Mouse (Mus musculus): ENCODE results near the gene Sestd1. TPM values are rescaled to one million over a fixed set of nuclear protein-coding genes. Genes with fewer than 3 reads are reported as not detected.

Gene Sestd1
- polyA plus RNA-seq, 1 experiment from 2014 or later, result 11.6 TPM

DNA sequence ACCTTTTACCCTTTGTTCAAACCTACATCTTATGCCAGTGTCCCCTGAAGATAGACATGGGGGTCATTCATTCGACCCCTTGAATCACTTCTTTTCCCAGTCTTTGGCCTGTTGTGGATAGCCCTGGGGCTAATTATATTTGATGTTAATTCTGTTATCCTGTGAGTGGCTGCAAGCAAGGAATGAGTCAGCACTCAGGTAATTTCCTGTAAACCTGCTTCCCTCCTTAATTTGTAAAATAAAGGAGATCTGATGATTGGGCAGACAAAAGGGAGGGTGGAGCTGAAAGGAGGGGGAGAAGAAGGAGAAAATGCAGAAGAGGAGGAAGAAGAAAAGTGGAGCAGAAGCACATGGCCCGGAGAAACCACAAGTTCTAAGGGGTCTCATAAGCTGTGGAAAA, 133.4 kb downstream of the Sestd1 start:
- Histone ChIP-seq H3K9ac (ENCODE audit: low read depth, low read length) (no peak overlapping the region), H3K27ac (ENCODE audit: low read length) (no peak overlapping the region), H3K4me1 (ENCODE audit: control insufficient read depth, insufficient read depth, low read length) (no peaks in the 10 kb centered on the region), H3K9me3 (ENCODE audit: control insufficient read depth, low read length) (no peaks in the 10 kb centered on the region), H3K27me3 (replicated peaks; ENCODE audit: control insufficient read depth, insufficient read depth, low read length) (no peaks in the 10 kb centered on the region), H3K36me3 (ENCODE audit: control insufficient read depth, insufficient read depth, low read length) (no peaks in the 10 kb centered on the region), H3K4me2 (ENCODE audit: low read depth, low read length) (no peak overlapping the region), H3K4me3 (ENCODE audit: low read length) (no peak overlapping the region)
- ATAC-seq, result no peak
- 84% methylated on average over 2 of the region's 2 CpGs for WGBS

DNA sequence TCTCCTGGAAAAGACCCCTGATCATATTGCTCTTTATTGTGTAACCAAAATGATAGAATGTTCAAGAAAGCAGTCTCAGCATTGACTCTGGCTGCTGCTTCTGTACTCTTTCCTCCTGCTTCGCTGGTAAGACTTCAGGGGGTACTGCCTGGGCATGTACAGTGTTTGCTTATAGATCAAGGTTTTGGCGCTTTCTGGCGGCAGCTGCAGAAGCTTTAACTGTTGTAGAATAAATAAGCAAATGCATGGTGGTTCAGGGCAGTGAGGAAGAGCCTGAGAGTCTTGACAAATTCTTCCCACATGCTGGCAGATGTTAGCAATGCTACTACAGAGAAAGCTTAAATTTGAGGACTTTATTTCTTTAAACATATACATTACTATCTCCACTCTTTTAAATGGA, 134.1 kb downstream of the Sestd1 start:
- H3K4me3 ChIP-seq (ENCODE audit: low read length), result no peak overlapping the region
- H3K4me2 ChIP-seq (ENCODE audit: low read depth, low read length), result no peak overlapping the region
- 43% methylated on average over 3 of the region's 3 CpGs for WGBS
- no peak overlapping the region for H3K27ac ChIP-seq (ENCODE audit: low read length)
- H3K4me1 ChIP-seq (ENCODE audit: control insufficient read depth, insufficient read depth, low read length), result no peaks in the 10 kb centered on the region
- no peak overlapping the region for H3K9ac ChIP-seq (ENCODE audit: low read depth, low read length)
- no peaks in the 10 kb centered on the region for H3K36me3 ChIP-seq (ENCODE audit: control insufficient read depth, insufficient read depth, low read length)
- no peak for ATAC-seq
- H3K27me3 ChIP-seq (replicated peaks; ENCODE audit: control insufficient read depth, insufficient read depth, low read length), result no peaks in the 10 kb centered on the region
- H3K9me3 ChIP-seq (ENCODE audit: control insufficient read depth, low read length), result no peaks in the 10 kb centered on the region

DNA sequence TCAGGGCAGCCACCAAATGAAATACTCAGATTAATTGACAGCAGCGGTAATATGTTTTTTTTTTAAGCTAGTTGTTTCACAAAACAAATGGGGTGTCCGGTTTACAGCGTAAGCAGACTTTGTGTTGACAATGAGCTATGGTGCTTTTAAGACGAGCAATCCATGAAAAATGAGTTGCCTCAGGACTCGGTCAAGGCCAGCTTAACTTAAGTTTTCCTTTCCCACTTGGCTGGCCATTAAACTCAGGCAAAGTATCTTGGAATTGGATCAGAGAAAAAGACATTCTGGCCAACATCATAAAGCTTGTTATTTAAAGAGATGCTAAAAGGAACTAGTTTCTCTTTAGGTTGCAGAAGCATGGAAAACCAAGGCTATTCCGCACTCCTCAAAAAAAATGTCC, 136.9 kb downstream of the Sestd1 start:
- no peak for ATAC-seq
- H3K27me3 ChIP-seq (replicated peaks; ENCODE audit: control insufficient read depth, insufficient read depth, low read length), result no peaks in the 10 kb centered on the region
- 46% methylated on average over 6 of the region's 6 CpGs for WGBS
- H3K4me3 ChIP-seq (ENCODE audit: low read length), result no peak overlapping the region
- H3K27ac ChIP-seq (ENCODE audit: low read length), result no peak overlapping the region
- no peaks in the 10 kb centered on the region for H3K9me3 ChIP-seq (ENCODE audit: control insufficient read depth, low read length)
- H3K36me3 ChIP-seq (ENCODE audit: control insufficient read depth, insufficient read depth, low read length), result no peaks in the 10 kb centered on the region
- H3K4me1 ChIP-seq (ENCODE audit: control insufficient read depth, insufficient read depth, low read length), result no peaks in the 10 kb centered on the region
- no peak overlapping the region for H3K4me2 ChIP-seq (ENCODE audit: low read depth, low read length)
- no peak overlapping the region for H3K9ac ChIP-seq (ENCODE audit: low read depth, low read length)

DNA sequence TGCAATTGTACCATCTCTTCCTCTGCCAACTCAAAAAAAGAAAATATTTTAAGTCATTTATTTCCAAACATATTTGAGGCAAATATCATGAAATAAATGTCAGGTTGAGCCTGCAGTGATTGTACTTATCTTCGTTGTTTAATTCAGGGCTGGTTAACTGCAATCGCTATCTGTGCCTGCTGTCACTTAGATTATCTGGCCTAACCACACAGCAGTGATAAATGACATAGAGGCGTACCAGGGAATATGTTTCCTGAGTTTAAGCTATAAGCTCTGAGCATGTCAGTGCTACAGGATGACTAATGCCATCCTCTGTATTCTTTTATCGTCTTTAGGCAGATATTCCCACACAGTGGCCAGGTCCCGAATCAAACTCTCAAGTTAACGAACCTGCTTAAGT, 141.5 kb downstream of the Sestd1 start:
- Histone ChIP-seq H3K36me3 (ENCODE audit: control insufficient read depth, insufficient read depth, low read length) (no peaks in the 10 kb centered on the region), H3K4me1 (ENCODE audit: control insufficient read depth, insufficient read depth, low read length) (no peaks in the 10 kb centered on the region), H3K9me3 (ENCODE audit: control insufficient read depth, low read length) (no peaks in the 10 kb centered on the region), H3K4me2 (ENCODE audit: low read depth, low read length) (no peak overlapping the region), H3K4me3 (ENCODE audit: low read length) (no peak overlapping the region), H3K27ac (ENCODE audit: low read length) (no peak overlapping the region), H3K9ac (ENCODE audit: low read depth, low read length) (no peak overlapping the region), H3K27me3 (replicated peaks; ENCODE audit: control insufficient read depth, insufficient read depth, low read length) (no peaks in the 10 kb centered on the region)
- no peak for ATAC-seq
- 65% methylated on average over 6 of the region's 6 CpGs for WGBS

DNA sequence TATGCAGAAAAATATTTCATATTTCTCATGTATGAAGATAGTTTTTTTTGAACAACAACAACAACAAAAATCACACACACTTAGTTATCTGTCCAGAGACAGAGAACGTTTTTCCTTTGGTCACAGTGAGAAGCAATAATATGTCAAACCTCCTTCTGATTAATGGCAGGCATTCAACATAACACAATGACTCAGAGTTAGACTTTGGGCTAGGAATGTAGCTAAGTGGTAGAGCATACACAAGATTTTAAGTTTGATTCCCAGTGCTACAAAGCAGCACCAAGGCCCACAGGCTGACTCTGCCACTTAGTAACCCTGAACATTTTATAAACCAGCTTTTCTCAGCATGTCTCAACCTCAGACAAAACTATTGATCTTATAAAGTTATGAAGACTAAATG, 145.5 kb downstream of the Sestd1 start:
- Histone ChIP-seq H3K27ac (ENCODE audit: low read length) (no peak overlapping the region), H3K9ac (ENCODE audit: low read depth, low read length) (no peak overlapping the region), H3K36me3 (ENCODE audit: control insufficient read depth, insufficient read depth, low read length) (no peaks in the 10 kb centered on the region), H3K4me2 (ENCODE audit: low read depth, low read length) (no peak overlapping the region), H3K27me3 (replicated peaks; ENCODE audit: control insufficient read depth, insufficient read depth, low read length) (no peaks in the 10 kb centered on the region), H3K4me3 (ENCODE audit: low read length) (no peak overlapping the region), H3K4me1 (ENCODE audit: control insufficient read depth, insufficient read depth, low read length) (peaks cover 3% of the 10 kb centered on the region; the same call in 1 of the 2 replicates), H3K9me3 (ENCODE audit: control insufficient read depth, low read length) (no peaks in the 10 kb centered on the region)
- no peak for ATAC-seq
- WGBS, result 22% methylated on average over 1 of the region's 1 CpGs

DNA sequence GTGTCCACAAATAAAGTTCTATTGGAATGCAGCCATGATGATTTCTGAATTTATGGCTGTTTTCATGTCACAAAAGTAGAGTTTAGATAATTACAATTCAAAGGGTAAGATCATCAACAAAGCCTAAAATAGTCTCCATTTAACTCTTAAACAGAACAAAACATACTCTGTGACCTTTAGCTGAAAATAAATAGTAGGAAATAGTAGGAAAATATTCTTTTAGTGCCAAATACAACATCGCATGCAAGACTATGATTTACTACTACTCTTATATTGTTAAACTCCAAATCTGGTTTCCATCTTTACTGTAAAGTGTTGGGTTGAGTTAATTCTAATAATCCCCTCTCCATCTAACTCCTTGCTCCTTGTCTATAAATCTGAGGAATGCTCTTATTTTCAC, 147.0 kb downstream of the Sestd1 start:
- peaks cover 3% of the 10 kb centered on the region; the same call in 1 of the 2 replicates for H3K4me1 ChIP-seq (ENCODE audit: control insufficient read depth, insufficient read depth, low read length)
- H3K9ac ChIP-seq (ENCODE audit: low read depth, low read length), result no peak overlapping the region
- no peak overlapping the region for H3K27ac ChIP-seq (ENCODE audit: low read length)
- H3K4me3 ChIP-seq (ENCODE audit: low read length), result no peak overlapping the region
- WGBS, result 70% methylated on average over 1 of the region's 1 CpGs
- no peaks in the 10 kb centered on the region for H3K27me3 ChIP-seq (replicated peaks; ENCODE audit: control insufficient read depth, insufficient read depth, low read length)
- no peaks in the 10 kb centered on the region for H3K9me3 ChIP-seq (ENCODE audit: control insufficient read depth, low read length)
- no peak overlapping the region for H3K4me2 ChIP-seq (ENCODE audit: low read depth, low read length)
- no peak for ATAC-seq
- no peaks in the 10 kb centered on the region for H3K36me3 ChIP-seq (ENCODE audit: control insufficient read depth, insufficient read depth, low read length)

Other genes starting within 250 kb of the Sestd1 start
- 3.7 and 4.4 TPM in 2 replicates for gene Ccdc141, start 110.0 kb downstream of the Sestd1 start, polyA plus RNA-seq (2015; fragmentation: Nextera tagmentation; extraction: Ambion mirVana)

Data from intestine, embryonic 16.5 days (tissue).